Mouse (Mus musculus) bone marrow macrophage, adult 2 months (primary cell): ENCODE data around the gene Dnmt3a.

Experiments used
- CTCF ChIP-seq: IDR thresholded peaks from 2 replicates; pipeline ENCODE4 v1.5.1; 2012; ENCODE audit warnings: low read depth, mild to moderate bottlenecking, low read length, moderate library complexity
- POLR2A ChIP-seq: IDR thresholded peaks from 2 replicates; pipeline ENCODE4 v1.6.1; 2012; ENCODE audit warnings: mild to moderate bottlenecking, low read depth, low read length, borderline replicate concordance

DNA sequence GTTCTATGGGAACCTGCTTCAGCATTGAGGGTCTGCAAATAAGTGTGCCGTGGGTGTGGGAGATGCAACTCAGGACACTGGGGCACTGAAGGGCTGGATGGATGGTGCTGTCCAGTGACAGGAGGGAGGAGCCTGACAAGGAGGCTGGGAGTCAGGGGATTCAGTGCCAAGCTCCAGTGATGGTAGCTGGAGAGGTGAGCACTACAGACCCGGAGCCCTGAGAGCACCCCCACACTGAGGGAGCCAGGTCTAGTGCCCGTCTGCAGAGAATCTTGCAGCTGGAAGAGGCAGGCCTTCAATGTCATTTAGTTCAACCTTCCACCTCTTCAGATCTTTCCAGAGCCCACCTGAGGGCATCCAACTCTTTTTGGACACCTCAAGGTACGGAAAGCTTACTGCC lies at the start of gene Dnmt3a:
- TF ChIP-seq CTCF = no peak
- TF ChIP-seq POLR2A = no peak
